Comparison of ENCODE assay signal across 16 mouse cellular contexts in the genomic region with DNA sequence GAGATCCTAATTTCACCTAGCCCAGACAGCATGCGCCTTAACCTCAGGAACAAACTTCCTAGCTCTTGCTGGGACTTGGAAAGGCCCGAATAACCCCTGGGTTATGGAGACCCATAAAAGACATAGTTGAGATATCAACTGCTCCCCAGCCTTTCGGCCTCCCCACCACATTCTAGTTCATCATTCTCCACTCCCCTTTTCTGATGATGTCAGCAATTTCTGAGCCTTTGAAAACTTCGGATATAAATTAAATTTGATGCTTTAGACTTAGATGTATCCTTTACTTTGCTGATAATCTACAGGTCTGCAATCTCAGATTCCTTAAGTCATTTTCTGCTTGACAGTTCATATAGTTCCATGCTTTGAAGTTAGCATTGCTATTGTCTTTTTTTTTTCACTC.
"Had no signal": no experiment of that assay in that cellular context is flagged by ENCODE, and none has a peak within 500 bp of the region (broad histone marks: within the 10 kb centered on the region; RNA-seq: fewer than 3 reads in every experiment).

No protein-coding gene starts in this region.

- H3K27me3 ChIP-seq: neural tube, embryonic 12.5 days; neural tube, embryonic 13.5 days; neural tube, embryonic 15.5 days; stomach, embryonic 15.5 days had no signal

- H3K4me2 ChIP-seq: neural tube, embryonic 12.5 days; neural tube, embryonic 13.5 days; neural tube, embryonic 15.5 days; stomach, embryonic 15.5 days had no signal

- H3K4me1 ChIP-seq: neural tube, embryonic 12.5 days; neural tube, embryonic 13.5 days; neural tube, embryonic 15.5 days; stomach, embryonic 15.5 days had no signal

- H3K36me3 ChIP-seq: neural tube, embryonic 12.5 days; neural tube, embryonic 13.5 days; neural tube, embryonic 15.5 days; stomach, embryonic 15.5 days had no signal

- H3K27ac ChIP-seq: neural tube, embryonic 12.5 days; neural tube, embryonic 13.5 days; neural tube, embryonic 15.5 days; stomach, embryonic 15.5 days; stomach, postnatal 0 days had no signal

- H3K4me3 ChIP-seq: neural tube, embryonic 12.5 days; neural tube, embryonic 13.5 days; neural tube, embryonic 15.5 days; stomach, embryonic 15.5 days had no signal

- H3K9me3 ChIP-seq: neural tube, embryonic 12.5 days; neural tube, embryonic 13.5 days; neural tube, embryonic 15.5 days; stomach, embryonic 15.5 days had no signal

- DNase-seq: retina, postnatal 1 day; right cerebral cortex, adult 18-20 months; right cerebral cortex, postnatal 14 days; right cerebral cortex, postnatal 25 days; right cerebral cortex, postnatal 4 days; spleen, adult 18-20 months; thymus, adult 2 months; thymus, postnatal 14 days; thymus, postnatal 25 days; thymus, postnatal 36 days; thymus, postnatal 4 days had no signal

- H3K9ac ChIP-seq: neural tube, embryonic 12.5 days; neural tube, embryonic 13.5 days; neural tube, embryonic 15.5 days; stomach, embryonic 15.5 days had no signal
